ENCODE assay signal across 23 mouse cellular contexts in the genomic region with DNA sequence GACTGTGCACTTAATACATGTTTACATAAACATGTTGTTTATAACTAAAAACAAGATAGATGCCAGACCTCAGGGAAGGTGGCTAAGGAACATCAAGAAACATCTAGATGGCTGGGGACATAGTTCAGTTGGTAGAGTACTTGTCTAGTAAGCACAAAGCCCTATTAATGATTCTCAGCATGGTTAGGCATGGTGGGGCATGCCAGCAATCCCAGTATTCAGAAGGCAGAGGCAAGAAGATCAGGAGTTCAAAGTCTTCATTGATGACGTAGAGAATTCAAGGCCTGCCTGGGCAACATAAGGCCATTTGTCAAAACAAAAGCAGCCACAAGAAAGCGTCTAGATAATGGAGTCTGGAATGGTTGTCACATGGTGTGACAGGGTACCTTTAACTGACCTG. TPM values are rescaled to one million over a fixed set of nuclear protein-coding genes. Genes with fewer than 3 reads are reported as not detected.
DNase-seq lines count a peak whose midpoint lies in the region; ATAC-seq lines count a peak whose summit lies in the region.
"Had no signal": no experiment of that assay in that cellular context is flagged by ENCODE, and none has a peak within 500 bp of the region (broad histone marks: within the 10 kb centered on the region; RNA-seq: fewer than 3 reads in every experiment).

No protein-coding gene starts in this region.

- H3K4me3 ChIP-seq in kidney, embryonic 14.5 days (ENCODE audit: low read length), result no peak overlapping the region
- no peak overlapping the region for H3K4me3 ChIP-seq in kidney, embryonic 16.5 days (ENCODE audit: low read length)
- H3K4me3 ChIP-seq: embryonic facial prominence, embryonic 10.5 days; forebrain, embryonic 13.5 days; gastrocnemius, adult 2 months; heart, embryonic 12.5 days; hindbrain, embryonic 10.5 days had no signal

- peak; percentile 90 for DNase-seq in kidney, adult 11 months
- peak; percentile 82 to 92 for DNase-seq in kidney, adult 8-10 months
- peak; percentile 65 to 90 for DNase-seq in kidney, postnatal 36 days
- no peak for DNase-seq in right cerebral cortex, adult 18-20 months
- DNase-seq in thymus, postnatal 10 days (ENCODE audit: low spot score in 2 of 2), result no peak
- DNase-seq: adrenal gland, postnatal 14 days; cerebellum, adult 18-20 months; cerebellum, adult 9-11 months; cerebellum, postnatal 36 days; forebrain, postnatal 0 days; gastrocnemius, adult 2 months; gastrocnemius, postnatal 25 days had no signal

- ATAC-seq in kidney, embryonic 14.5 days (ENCODE audit: low FRiP score, low TSS enrichment), result no peak
- ATAC-seq in kidney, embryonic 16.5 days (ENCODE audit: low FRiP score, low TSS enrichment), result peak; percentile 36; the same call in 1 of the 2 replicates
- ATAC-seq in monocyte, adult 5-6 weeks (replicated peaks; ENCODE audit: insufficient number of reproducible peaks, low FRiP score, low TSS enrichment, poor library complexity, severe bottlenecking), result no peak
- ATAC-seq: forebrain, embryonic 13.5 days; forebrain, postnatal 0 days had no signal

- H3K27ac ChIP-seq in kidney, embryonic 14.5 days (ENCODE audit: low read depth, low read length), result no peak overlapping the region
- H3K27ac ChIP-seq in kidney, embryonic 16.5 days (ENCODE audit: low read length), result 0 out of 2 replicates have a peak overlapping the region, but pooled peaks have one; percentile 35
- H3K27ac ChIP-seq: embryonic facial prominence, embryonic 10.5 days; forebrain, embryonic 13.5 days had no signal

- no peaks in the 10 kb centered on the region for H3K27me3 ChIP-seq in kidney, embryonic 14.5 days (ENCODE audit: control insufficient read depth, insufficient read depth, low read length)
- H3K27me3 ChIP-seq in kidney, embryonic 16.5 days (ENCODE audit: insufficient read depth, low read length), result no peaks in the 10 kb centered on the region
- H3K27me3 ChIP-seq: forebrain, embryonic 13.5 days; heart, embryonic 12.5 days had no signal

- 0 out of 2 replicates have a peak, but pooled peaks cover 3% of the 10 kb centered on the region for H3K36me3 ChIP-seq in kidney, embryonic 14.5 days (ENCODE audit: control insufficient read depth, insufficient read depth, low read length)
- peaks cover 6% of the 10 kb centered on the region; the same call in 1 of the 2 replicates for H3K36me3 ChIP-seq in kidney, embryonic 16.5 days (ENCODE audit: insufficient read depth, low read length)
- H3K36me3 ChIP-seq: embryonic facial prominence, embryonic 10.5 days; heart, embryonic 12.5 days had no signal

- WGBS in kidney, embryonic 14.5 days, result 71% methylated on average over 2 of the region's 2 CpGs
- WGBS in kidney, embryonic 16.5 days, result 63% methylated on average over 2 of the region's 2 CpGs

- no peaks in the 10 kb centered on the region for H3K4me1 ChIP-seq in kidney, embryonic 14.5 days (ENCODE audit: control insufficient read depth, insufficient read depth, low read length)
- H3K4me1 ChIP-seq in kidney, embryonic 16.5 days (ENCODE audit: insufficient read depth, low read length), result no peaks in the 10 kb centered on the region
- H3K4me1 ChIP-seq: forebrain, embryonic 13.5 days had no signal

- no peak overlapping the region for H3K4me2 ChIP-seq in kidney, embryonic 14.5 days (replicated peaks; ENCODE audit: low read depth, low read length)
- no peak overlapping the region for H3K4me2 ChIP-seq in kidney, embryonic 16.5 days (replicated peaks; ENCODE audit: low read depth, low read length)
- H3K4me2 ChIP-seq: forebrain, embryonic 13.5 days; heart, embryonic 12.5 days had no signal

- peaks cover 5% of the 10 kb centered on the region for H3K9me3 ChIP-seq in kidney, embryonic 14.5 days (ENCODE audit: control insufficient read depth, low read length)
- H3K9me3 ChIP-seq in kidney, embryonic 16.5 days (ENCODE audit: low read length), result peaks cover 9% of the 10 kb centered on the region
- H3K9me3 ChIP-seq: forebrain, embryonic 13.5 days had no signal

- H3K9ac ChIP-seq in kidney, embryonic 14.5 days (ENCODE audit: low read depth, low read length), result no peak overlapping the region
- H3K9ac ChIP-seq in kidney, embryonic 16.5 days (replicated peaks; ENCODE audit: low read length), result no peak overlapping the region
- H3K9ac ChIP-seq: forebrain, embryonic 13.5 days; forebrain, postnatal 0 days; heart, embryonic 12.5 days had no signal

RNA-seq across cellular contexts. Expression of a gene that starts 35.9 kb away (rescaled TPM):
- polyA plus RNA-seq in kidney, embryonic 14.5 days (2014; fragmentation: Nextera tagmentation; extraction: Ambion mirVana), result 25.9 and 33.3 TPM in 2 replicates
- polyA plus RNA-seq in kidney, embryonic 16.5 days (2015; fragmentation: Nextera tagmentation; extraction: Ambion mirVana), result 40.1 and 40.4 TPM in 2 replicates
- 12.6 to 20.6 TPM (median 16.5 TPM) in 3 replicates for total RNA-seq in monocyte, adult 5-6 weeks (2017)

RNA-seq across cellular contexts. Expression of a gene that starts 46.0 kb away (rescaled TPM):
- 0.14 and 0.30 TPM in 2 replicates for polyA plus RNA-seq in kidney, embryonic 14.5 days (2014; fragmentation: Nextera tagmentation; extraction: Ambion mirVana)
- 0.27 and 0.29 TPM in 2 replicates for polyA plus RNA-seq in kidney, embryonic 16.5 days (2015; fragmentation: Nextera tagmentation; extraction: Ambion mirVana)
- not detected in 3 replicates for total RNA-seq in monocyte, adult 5-6 weeks (2017)
- total RNA-seq: gastrocnemius, adult 2 months; gastrocnemius, postnatal 25 days; heart, adult 8-10 months; heart, postnatal 25 days; MEL had no signal
- polyA plus RNA-seq: C2C12; embryonic facial prominence, embryonic 10.5 days; forebrain, embryonic 13.5 days; heart, embryonic 12.5 days had no signal

Comparison
In these comparisons a context has a peak if more than half of its experiments do, and no peak if none do; other contexts are left out.
1. DNase-seq: peak in kidney, adult 11 months (single experiment), kidney, adult 8-10 months (2 of 2) and kidney, postnatal 36 days (2 of 2); none in right cerebral cortex, adult 18-20 months (single experiment) and thymus, postnatal 10 days (0 of 2).